Mouse (Mus musculus) embryonic facial prominence, embryonic 11.5 days (tissue): ENCODE data around the gene Ccr2. TPM values are rescaled to one million over a fixed set of nuclear protein-coding genes. Genes with fewer than 3 reads are reported as not detected.

ENCODE experiments used
- ATAC-seq: fragments of 200-750 bp; cut with Nextera tagmentation; replicated peaks from 2 replicates; pipeline ENCODE4 v1.8.0; 2017; ENCODE audit warnings: low read depth; ENCODE audit not compliant: insufficient number of reproducible peaks, low FRiP score, low TSS enrichment
- DNase-seq: peaks from one replicate; pipeline ENCODE4 v3.0.0-alpha.2; 2015; ENCODE audit warnings: low spot score
- H3K27ac ChIP-seq: fragments of 300-500 bp; sonication (generic); replicated peaks from 2 replicates; pipeline ENCODE4 v1.5.1; 2014; ENCODE audit warnings: mild to moderate bottlenecking, low read depth, low read length, control low read depth
- H3K27me3 ChIP-seq: fragments of 300-500 bp; sonication (generic); 2 replicates; pipeline ENCODE4 v1.6.1; 2014; ENCODE audit warnings: mild to moderate bottlenecking, low read length, moderate library complexity, mixed read lengths; ENCODE audit not compliant: control insufficient read depth, insufficient read depth
- H3K36me3 ChIP-seq: fragments of 300-500 bp; sonication (generic); replicated peaks from 2 replicates; pipeline ENCODE4 v1.6.1; 2014; ENCODE audit warnings: low read depth, mild to moderate bottlenecking, low read length, moderate library complexity, mixed read lengths; ENCODE audit not compliant: control insufficient read depth, insufficient read depth
- H3K4me1 ChIP-seq: fragments of 300-500 bp; sonication (generic); 2 replicates; pipeline ENCODE4 v1.6.1; 2014; ENCODE audit warnings: low read length, mixed read lengths; ENCODE audit not compliant: control insufficient read depth, insufficient read depth
- H3K4me2 ChIP-seq: fragments of 300-500 bp; sonication (generic); 2 replicates; pipeline ENCODE4 v1.6.1; 2014; ENCODE audit warnings: low read depth, mild to moderate bottlenecking, control low read depth, low read length, moderate library complexity
- H3K4me3 ChIP-seq: fragments of 300-500 bp; sonication (generic); 2 replicates; pipeline ENCODE4 v1.5.1; 2014; ENCODE audit warnings: low read depth, low read length, control low read depth
- H3K9ac ChIP-seq: fragments of 300-500 bp; sonication (generic); replicated peaks from 2 replicates; pipeline ENCODE4 v1.6.1; 2014; ENCODE audit warnings: mild to moderate bottlenecking, control low read depth, low read length
- H3K9me3 ChIP-seq: fragments of 300-500 bp; sonication (generic); replicated peaks from 2 replicates; pipeline ENCODE4 v1.6.1; 2016; ENCODE audit warnings: mild to moderate bottlenecking, low read length, inconsistent platforms, mixed read lengths; ENCODE audit not compliant: control insufficient read depth
- WGBS: fragments of 180-500 bp; shearing (Covaris S2); extraction: QIAGEN DNeasy Blood & Tissue Kit; methylation state at CpG from one replicate; pipeline ENCODE4 v1.1.7; 2014; 5-methylcytosine and 5-hydroxymethylcytosine counted together
- polyA plus RNA-seq: library from polyadenylated mRNA; unstranded; fragments of >200 nt; fragmentation: Nextera tagmentation; extraction: Ambion mirVana; gene quantifications from 2 replicates; pipeline ENCODE4 v1.2.1, GENCODE M21; 2014

The Ccr2 gene
- polyA plus RNA-seq, 1 experiment from 2014 or later, result 0.59 TPM

DNA sequence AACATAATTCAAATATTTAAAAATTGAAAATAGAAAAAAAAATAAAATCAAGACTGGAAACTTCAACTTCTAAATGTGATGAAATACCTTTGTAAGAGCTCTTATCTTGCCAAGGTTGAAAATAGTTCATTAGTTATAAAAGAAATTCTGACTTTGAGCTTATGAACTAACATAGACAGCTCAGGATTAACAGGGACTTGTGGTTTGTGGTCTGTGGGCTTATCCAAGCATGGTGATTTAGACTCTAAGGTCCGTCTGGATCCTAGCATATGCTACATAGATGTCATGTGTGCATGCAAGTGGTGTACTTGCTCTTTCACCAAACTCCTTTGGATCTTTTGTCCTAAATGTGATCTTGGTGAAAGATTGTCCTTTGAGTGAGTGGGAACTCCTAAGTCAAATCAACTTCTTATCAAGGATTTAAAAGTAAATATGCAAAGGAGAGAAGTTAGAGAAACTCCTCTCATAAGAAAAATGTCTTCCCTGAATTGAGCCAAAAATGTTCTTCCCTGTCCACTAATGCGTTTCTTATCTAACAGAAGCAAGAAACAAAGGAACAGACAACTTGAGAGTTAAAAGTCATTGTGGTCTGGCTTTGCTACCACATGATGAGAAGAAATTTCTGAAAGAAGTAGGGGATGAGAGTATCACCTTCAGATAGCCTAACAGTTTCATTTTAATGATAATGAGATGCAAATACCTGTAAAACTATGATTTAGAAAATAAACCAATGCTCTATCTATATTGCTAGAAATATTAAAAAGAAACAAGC, 6.8 kb downstream of the Ccr2 start:
- DNase-seq (no peak), ATAC-seq (no peak)
- H3K9me3 ChIP-seq, result no peaks in the 10 kb centered on the region
- no peaks in the 10 kb centered on the region for H3K27me3 ChIP-seq
- no peaks in the 10 kb centered on the region for H3K4me1 ChIP-seq
- H3K9ac ChIP-seq, result no peak overlapping the region
- no peak overlapping the region for H3K4me3 ChIP-seq
- no peaks in the 10 kb centered on the region for H3K36me3 ChIP-seq
- H3K4me2 ChIP-seq, result no peak overlapping the region
- WGBS, result 79% methylated on average over 2 of the region's 2 CpGs
- H3K27ac ChIP-seq, result no peak overlapping the region

- no peaks in the 10 kb centered on the region for H3K9me3 ChIP-seq
- no peak for ATAC-seq
Measured at GRCm38 (mm10) chr9:124111997-124112396, 10.2 kb downstream of the Ccr2 start.

DNA sequence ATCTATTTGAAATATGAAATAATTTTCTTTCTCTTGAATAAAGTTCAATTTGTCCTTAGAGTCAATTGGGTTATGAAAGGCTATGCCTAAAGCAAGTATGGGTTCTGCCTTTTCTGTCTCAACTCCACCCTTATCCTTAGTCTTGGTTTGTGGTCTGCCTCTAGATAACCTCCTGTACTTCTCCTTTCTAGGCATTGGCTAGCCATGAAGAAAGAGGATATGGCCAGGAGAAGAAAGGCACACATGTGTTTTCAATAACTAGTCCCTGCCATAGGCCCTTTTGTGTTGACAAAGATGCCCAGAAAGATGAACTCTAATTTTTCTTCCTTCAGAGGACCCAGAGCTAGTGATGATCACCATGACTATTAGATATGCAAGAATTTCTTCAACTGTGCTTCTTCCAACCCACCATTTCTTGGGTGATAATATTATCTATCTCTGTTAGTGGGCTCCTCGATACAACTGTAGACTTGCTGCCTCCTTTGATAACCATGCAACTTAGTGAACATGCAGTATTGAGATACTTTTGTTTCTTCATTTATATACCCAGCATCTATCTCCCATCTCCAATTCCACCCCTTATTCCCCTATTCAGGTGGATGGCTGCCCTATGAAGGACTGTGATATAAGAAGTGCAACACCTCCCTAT, 11.0 kb downstream of the Ccr2 start:
- Histone ChIP-seq H3K4me3 (no peak overlapping the region), H3K9me3 (no peaks in the 10 kb centered on the region), H3K27me3 (no peaks in the 10 kb centered on the region), H3K27ac (no peak overlapping the region), H3K36me3 (no peaks in the 10 kb centered on the region), H3K4me2 (no peak overlapping the region), H3K9ac (no peak overlapping the region), H3K4me1 (no peaks in the 10 kb centered on the region)
- ATAC-seq (no peak), DNase-seq (no peak)
- WGBS, result 97% methylated on average over 1 of the region's 1 CpGs

More at GRCm38 (mm10) chr9:124111997-124112396, 10.2 kb downstream of the Ccr2 start:
- Histone ChIP-seq H3K27me3 (no peaks in the 10 kb centered on the region), H3K36me3 (no peaks in the 10 kb centered on the region), H3K27ac (no peak overlapping the region), H3K4me2 (no peak overlapping the region), H3K4me1 (no peaks in the 10 kb centered on the region), H3K4me3 (no peak overlapping the region), H3K9ac (no peak overlapping the region)
- WGBS, result 78% methylated on average over 1 of the region's 1 CpGs
- DNase-seq, result no peak

DNA sequence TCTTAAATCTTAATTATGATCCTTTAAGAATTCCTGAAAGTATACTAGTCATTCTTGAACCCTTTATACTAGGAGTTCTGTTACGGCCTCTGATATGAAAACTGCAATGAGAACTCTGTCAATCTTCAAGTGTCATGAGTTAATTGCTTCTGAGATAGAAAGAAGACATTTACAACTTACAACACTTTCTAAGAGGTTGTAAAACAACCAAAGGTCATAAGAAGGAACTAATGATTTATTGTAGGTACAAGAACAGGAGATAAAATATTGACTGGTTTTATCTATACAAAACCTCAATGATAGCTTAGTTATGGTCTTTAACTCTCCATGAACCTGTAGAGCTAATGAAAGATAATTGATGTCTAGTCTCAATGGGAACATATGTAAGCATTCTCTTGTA, 12.0 kb downstream of the Ccr2 start:
- Histone ChIP-seq H3K9ac (no peak overlapping the region), H3K4me3 (no peak overlapping the region), H3K4me1 (no peaks in the 10 kb centered on the region), H3K36me3 (no peaks in the 10 kb centered on the region), H3K9me3 (no peaks in the 10 kb centered on the region), H3K4me2 (no peak overlapping the region), H3K27me3 (no peaks in the 10 kb centered on the region), H3K27ac (no peak overlapping the region)
- WGBS, result 100% methylated on average over 1 of the region's 1 CpGs
- DNase-seq (no peak), ATAC-seq (no peak)

DNA sequence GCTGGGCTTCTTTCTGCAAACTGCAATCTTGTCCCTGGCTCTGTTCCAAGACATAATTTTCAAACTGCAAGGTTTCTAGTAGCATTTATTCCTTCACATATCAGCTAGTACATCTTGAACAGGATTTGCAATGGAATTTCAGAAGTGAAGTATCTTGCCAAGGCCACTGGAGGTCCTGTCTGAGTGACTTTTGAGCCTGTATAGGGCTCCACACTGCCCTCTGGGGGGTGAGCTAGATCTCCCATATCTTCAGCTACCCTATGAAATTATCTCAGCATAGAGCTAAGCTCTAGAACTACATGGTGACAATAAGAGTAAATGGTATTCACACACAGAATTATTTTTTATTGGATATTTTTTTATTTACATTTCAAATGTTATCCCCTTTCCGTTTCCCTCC, 16.7 kb downstream of the Ccr2 start:
- Histone ChIP-seq H3K9me3 (no peaks in the 10 kb centered on the region), H3K4me1 (no peaks in the 10 kb centered on the region), H3K36me3 (no peaks in the 10 kb centered on the region), H3K27me3 (no peaks in the 10 kb centered on the region), H3K9ac (no peak overlapping the region), H3K4me2 (no peak overlapping the region), H3K4me3 (no peak overlapping the region), H3K27ac (no peak overlapping the region)
- ATAC-seq, result no peak
- 96% methylated on average over 1 of the region's 1 CpGs for WGBS
- DNase-seq, result no peak

DNA sequence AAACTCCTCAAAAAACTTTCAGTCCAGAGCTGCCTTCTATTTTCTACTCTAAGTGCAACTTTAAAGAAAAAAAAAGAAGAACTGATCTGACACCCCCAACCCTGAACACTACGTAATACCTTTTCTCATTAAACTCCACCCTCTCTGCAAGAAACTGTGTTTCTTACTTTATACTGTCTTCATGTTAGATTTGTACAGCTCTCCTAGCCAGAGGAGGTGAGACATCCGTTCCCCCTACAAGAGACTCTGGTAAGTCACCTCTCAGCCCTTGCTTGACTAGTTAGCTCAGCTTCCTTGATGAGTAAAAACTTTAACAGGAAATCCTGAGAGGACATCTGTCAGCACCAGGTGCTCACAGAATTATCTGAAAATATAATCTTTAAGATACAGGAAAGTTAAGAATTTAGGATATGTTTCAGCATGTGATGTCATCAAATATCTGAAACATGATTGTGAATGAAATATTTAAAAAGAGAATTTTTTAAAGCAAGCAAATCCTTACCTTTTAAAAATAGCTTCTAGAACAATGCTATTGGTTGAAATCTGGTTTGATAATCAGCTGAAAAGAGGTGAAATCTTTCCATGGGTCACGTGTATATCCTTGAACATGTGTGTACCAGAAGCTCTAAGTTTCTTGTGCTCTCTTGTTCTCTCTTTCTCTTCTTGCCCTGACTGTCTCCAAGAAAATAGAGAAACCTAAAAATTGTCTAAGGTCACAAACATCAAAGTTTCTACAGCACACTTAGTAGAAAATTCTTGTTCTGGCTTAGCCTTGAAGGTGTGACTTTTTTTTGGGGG, 19.8 kb downstream of the Ccr2 start, which contains the start of gene Ccr5:
Ccr5 (plus strand) TSS at position 157 of the 798 bp plus-strand sequence.
- ATAC-seq (no peak), DNase-seq (no peak)
- H3K4me1 ChIP-seq, result no peaks in the 10 kb centered on the region
- H3K4me3 ChIP-seq, result no peak within 1 kb of the TSS
- H3K27me3 ChIP-seq, result no peaks in the 10 kb centered on the region
- H3K36me3 ChIP-seq, result no peaks in the 10 kb centered on the region
- H3K9ac ChIP-seq, result no peak within 1 kb of the TSS
- H3K9me3 ChIP-seq, result no peaks in the 10 kb centered on the region
- WGBS, result 73% methylated on average over 3 of the region's 3 CpGs
- H3K27ac ChIP-seq, result no peak within 1 kb of the TSS
- no peak within 1 kb of the TSS for H3K4me2 ChIP-seq

- H3K9ac ChIP-seq, result no peak overlapping the region
- H3K27me3 ChIP-seq, result no peaks in the 10 kb centered on the region
- no peak overlapping the region for H3K4me2 ChIP-seq
- H3K27ac ChIP-seq, result no peak overlapping the region
- H3K4me1 ChIP-seq, result no peaks in the 10 kb centered on the region
- no peaks in the 10 kb centered on the region for H3K9me3 ChIP-seq
- ATAC-seq (no peak), DNase-seq (no peak)
- H3K36me3 ChIP-seq, result no peaks in the 10 kb centered on the region
- 88% methylated on average over 11 of the region's 11 CpGs for WGBS
- H3K4me3 ChIP-seq, result no peak overlapping the region
Measured at GRCm38 (mm10) chr9:124125576-124125975, 23.8 kb downstream of the Ccr2 start.

- Histone ChIP-seq H3K27ac (no peak overlapping the region), H3K4me1 (no peaks in the 10 kb centered on the region)
- WGBS, result 52% methylated on average over 5 of the region's 5 CpGs
Measured at GRCm38 (mm10) chr9:124126373-124126772, 24.6 kb downstream of the Ccr2 start.

More at GRCm38 (mm10) chr9:124126373-124126772, 24.6 kb downstream of the Ccr2 start:
- no peak overlapping the region for H3K4me3 ChIP-seq
- no peaks in the 10 kb centered on the region for H3K9me3 ChIP-seq
- ATAC-seq (no peak), DNase-seq (peak; percentile 23)
- H3K36me3 ChIP-seq, result no peaks in the 10 kb centered on the region
- H3K27me3 ChIP-seq, result no peaks in the 10 kb centered on the region
- no peak overlapping the region for H3K4me2 ChIP-seq
- H3K9ac ChIP-seq, result no peak overlapping the region
